Mouse (Mus musculus) brain, embryonic 14.5 days (tissue): ENCODE results near the gene Mtfr1l.

Source experiments
- CTCF ChIP-seq: fragments of 200-500 bp; IDR thresholded peaks from 2 replicates; pipeline ENCODE4 v1.5.1; 2012; ENCODE audit warnings: inconsistent platforms, mild to moderate bottlenecking, moderate library complexity, borderline replicate concordance; ENCODE audit not compliant: insufficient read depth, insufficient read length; ENCODE audit errors: extremely low read depth
- POLR2A ChIP-seq: fragments of 200-500 bp; IDR thresholded peaks from 2 replicates; pipeline ENCODE4 v1.6.1; 2012; ENCODE audit warnings: mild to moderate bottlenecking, inconsistent platforms, borderline replicate concordance; ENCODE audit not compliant: poor library complexity, insufficient read depth, insufficient read length, severe bottlenecking; ENCODE audit errors: extremely low read depth

- TF ChIP-seq POLR2A (no peak), CTCF (no peak)
These were observed 42.1 kb upstream of the Mtfr1l start for GRCm38 (mm10) chr4:134577281-134577680.
